Mouse (Mus musculus): ENCODE measurements around the gene Dyrk3. TPM values are rescaled to one million over a fixed set of nuclear protein-coding genes. Genes with fewer than 3 reads are reported as not detected.

The Dyrk3 gene
- polyA plus RNA-seq, 1 experiment from 2014 or later = 4.4 TPM

DNA sequence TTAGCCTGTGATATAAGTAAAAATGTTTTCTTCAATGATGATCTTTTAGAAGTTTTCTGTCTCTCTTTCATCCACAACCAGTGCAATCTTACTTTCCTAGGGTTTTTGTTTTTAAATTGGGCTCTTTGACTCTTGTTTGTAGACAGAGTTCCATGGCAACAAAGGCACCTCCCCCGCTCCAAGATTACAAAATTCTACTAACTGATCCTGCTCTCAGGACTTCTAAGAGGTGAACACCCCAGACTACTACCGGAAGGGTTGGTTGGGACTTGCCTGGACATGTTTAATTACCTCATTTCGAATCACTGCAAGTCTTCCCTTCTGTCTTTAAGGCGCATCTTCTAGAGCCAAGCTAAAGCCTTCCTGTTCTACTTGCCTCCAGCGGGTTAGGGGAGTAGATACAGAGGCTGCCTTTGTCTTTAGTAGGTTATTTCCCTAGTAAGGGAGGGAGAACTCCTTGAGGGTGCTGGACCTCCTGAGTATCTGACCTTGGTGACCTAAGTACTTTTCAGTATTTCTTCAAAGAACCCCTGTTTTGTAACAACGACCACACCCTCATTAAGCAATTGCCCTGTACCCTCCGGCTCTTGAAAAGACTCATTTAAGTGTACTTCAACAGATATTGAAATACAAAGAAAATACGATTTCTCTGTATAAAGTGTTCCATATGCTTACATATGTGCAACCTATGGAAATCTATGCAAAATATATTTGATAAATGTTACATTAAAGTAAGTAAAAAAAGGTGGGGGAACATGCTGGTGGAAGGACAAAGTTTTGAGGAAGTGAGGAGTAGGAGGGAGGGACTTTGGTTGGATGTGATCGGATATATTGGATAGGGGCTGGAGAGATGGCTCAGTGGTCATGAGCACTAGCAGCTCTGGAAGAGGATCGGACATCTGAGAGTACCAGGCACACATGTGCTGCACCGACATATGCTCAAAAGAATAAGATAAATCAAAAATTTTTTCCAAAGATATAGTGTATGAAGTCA is 1.3 kb upstream of the Dyrk3 start:
- Histone ChIP-seq H3K9me3 (ENCODE audit: control insufficient read depth, low read length) (no peaks in the 10 kb centered on the region; the same call in 1 of the 2 replicates), H3K27ac (ENCODE audit: low read length) (no peak overlapping the region), H3K4me2 (ENCODE audit: low read depth, low read length) (peak overlapping the region; percentile 97), H3K27me3 (ENCODE audit: control insufficient read depth, insufficient read depth, low read depth, low read length) (no peaks in the 10 kb centered on the region), H3K4me1 (replicated peaks; ENCODE audit: control insufficient read depth, insufficient read depth, low read length) (peaks cover 2% of the 10 kb centered on the region; the same call in 1 of the 2 replicates), H3K9ac (ENCODE audit: low read length) (no peak overlapping the region; the same call in 1 of the 2 replicates), H3K36me3 (ENCODE audit: control insufficient read depth, insufficient read depth, low read length) (no peaks in the 10 kb centered on the region), H3K4me3 (ENCODE audit: low read length) (peak overlapping the region; percentile 72)
- 58% methylated on average over 11 of the region's 11 CpGs for WGBS
- no peak for ATAC-seq (ENCODE audit: low read depth)

DNA sequence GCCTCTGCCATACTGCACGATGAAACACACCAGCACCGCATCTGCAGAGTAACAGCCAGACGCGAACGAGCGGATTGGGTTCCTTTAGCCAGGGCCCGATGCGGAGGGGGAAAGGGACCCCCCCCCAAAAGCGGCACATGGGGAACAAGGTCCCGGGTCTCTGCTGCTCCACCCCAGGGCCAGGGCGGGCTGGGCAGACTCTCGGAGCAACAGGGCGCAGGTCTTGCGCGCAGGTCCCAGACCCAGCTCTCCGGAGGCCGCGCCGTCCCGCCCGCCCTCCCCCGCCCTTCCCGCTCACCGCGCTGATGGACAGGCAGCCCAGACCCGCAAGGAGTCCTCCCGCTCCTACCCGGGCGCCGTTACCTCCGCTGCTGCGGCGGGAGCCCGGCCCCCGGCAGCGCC is 422 bp downstream of the Dyrk3 start:
- Histone ChIP-seq H3K9ac (ENCODE audit: low read length) (peak overlapping the region; percentile 71), H3K27me3 (ENCODE audit: control insufficient read depth, insufficient read depth, low read depth, low read length) (no peaks in the 10 kb centered on the region), H3K36me3 (ENCODE audit: control insufficient read depth, insufficient read depth, low read length) (no peaks in the 10 kb centered on the region), H3K4me1 (replicated peaks; ENCODE audit: control insufficient read depth, insufficient read depth, low read length) (peaks cover 2% of the 10 kb centered on the region; the same call in 1 of the 2 replicates), H3K27ac (ENCODE audit: low read length) (no peak overlapping the region), H3K9me3 (ENCODE audit: control insufficient read depth, low read length) (no peaks in the 10 kb centered on the region), H3K4me3 (ENCODE audit: low read length) (peak overlapping the region; percentile 72), H3K4me2 (ENCODE audit: low read depth, low read length) (peak overlapping the region; percentile 97)
- WGBS = 0% methylated on average over 36 of the region's 36 CpGs
- ATAC-seq (ENCODE audit: low read depth) = peak; percentile 70

DNA sequence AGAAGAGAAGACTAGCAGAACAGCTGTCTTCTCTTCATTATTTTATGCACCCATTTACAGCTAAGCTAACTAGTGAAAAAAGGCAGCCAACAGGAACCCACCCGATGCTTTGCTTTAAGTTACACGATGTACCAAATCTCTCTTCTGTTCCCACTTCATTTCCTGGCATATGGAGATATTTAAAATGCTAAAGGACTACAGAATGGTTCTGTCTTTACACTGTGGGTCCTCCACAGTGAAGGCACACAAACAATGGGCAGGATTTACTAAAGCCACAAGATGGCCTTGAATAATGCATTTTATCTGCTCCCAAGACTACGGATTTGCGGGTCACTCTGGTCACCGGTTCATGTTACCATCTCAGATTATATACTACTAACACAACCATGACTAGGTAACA is 1.0 kb downstream of the Dyrk3 start:
- ATAC-seq (ENCODE audit: low read depth) = no peak
- no peaks in the 10 kb centered on the region for H3K36me3 ChIP-seq (ENCODE audit: control insufficient read depth, insufficient read depth, low read length)
- H3K4me2 ChIP-seq (ENCODE audit: low read depth, low read length) = 0 out of 2 replicates have a peak overlapping the region, but pooled peaks have one; percentile 12
- H3K4me3 ChIP-seq (ENCODE audit: low read length) = peak overlapping the region; percentile 21
- 24% methylated on average over 5 of the region's 5 CpGs for WGBS
- H3K9me3 ChIP-seq (ENCODE audit: control insufficient read depth, low read length) = no peaks in the 10 kb centered on the region
- H3K27ac ChIP-seq (ENCODE audit: low read length) = no peak overlapping the region
- H3K4me1 ChIP-seq (replicated peaks; ENCODE audit: control insufficient read depth, insufficient read depth, low read length) = peaks cover 2% of the 10 kb centered on the region; the same call in 1 of the 2 replicates
- H3K27me3 ChIP-seq (ENCODE audit: control insufficient read depth, insufficient read depth, low read depth, low read length) = no peaks in the 10 kb centered on the region
- H3K9ac ChIP-seq (ENCODE audit: low read length) = no peak overlapping the region

DNA sequence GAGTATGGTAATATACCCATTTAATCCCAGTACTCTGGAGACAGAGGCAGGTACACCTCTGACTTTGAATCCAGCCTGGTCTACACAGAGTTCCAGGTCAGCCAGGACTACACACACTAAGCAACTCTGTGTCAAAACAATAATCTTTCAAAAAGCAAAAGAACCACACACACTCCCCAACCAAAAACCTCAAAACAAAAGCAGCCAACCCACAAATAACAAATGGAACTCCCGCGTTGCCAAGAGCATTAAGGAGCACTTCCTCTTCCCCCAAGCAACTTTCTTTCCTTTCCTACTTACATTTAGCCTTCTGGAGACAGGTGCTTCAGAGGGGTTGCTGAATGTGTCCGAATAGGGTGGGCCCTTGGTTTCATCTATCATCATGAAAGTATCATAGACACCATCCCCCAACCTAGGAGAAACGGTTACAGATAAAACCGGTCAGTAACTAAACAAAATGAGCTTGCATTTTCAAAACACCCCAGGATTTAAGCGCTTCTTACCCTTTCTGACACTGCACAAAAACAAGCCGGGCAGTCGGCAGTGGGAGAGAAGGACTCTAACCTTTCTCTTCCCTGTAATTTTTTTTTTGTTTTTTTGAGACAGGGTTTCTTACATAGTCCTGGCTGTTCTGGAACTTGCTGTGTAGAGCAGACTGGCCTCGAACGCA is 2.0 kb downstream of the Dyrk3 start:
- H3K4me3 ChIP-seq (ENCODE audit: low read length) = no peak overlapping the region
- no peak for ATAC-seq (ENCODE audit: low read depth)
- no peak overlapping the region for H3K4me2 ChIP-seq (ENCODE audit: low read depth, low read length)
- no peak overlapping the region for H3K27ac ChIP-seq (ENCODE audit: low read length)
- no peaks in the 10 kb centered on the region for H3K27me3 ChIP-seq (ENCODE audit: control insufficient read depth, insufficient read depth, low read depth, low read length)
- peaks cover 2% of the 10 kb centered on the region; the same call in 1 of the 2 replicates for H3K4me1 ChIP-seq (replicated peaks; ENCODE audit: control insufficient read depth, insufficient read depth, low read length)
- H3K36me3 ChIP-seq (ENCODE audit: control insufficient read depth, insufficient read depth, low read length) = no peaks in the 10 kb centered on the region
- 68% methylated on average over 10 of the region's 10 CpGs for WGBS
- H3K9ac ChIP-seq (ENCODE audit: low read length) = no peak overlapping the region
- H3K9me3 ChIP-seq (ENCODE audit: control insufficient read depth, low read length) = no peaks in the 10 kb centered on the region

DNA sequence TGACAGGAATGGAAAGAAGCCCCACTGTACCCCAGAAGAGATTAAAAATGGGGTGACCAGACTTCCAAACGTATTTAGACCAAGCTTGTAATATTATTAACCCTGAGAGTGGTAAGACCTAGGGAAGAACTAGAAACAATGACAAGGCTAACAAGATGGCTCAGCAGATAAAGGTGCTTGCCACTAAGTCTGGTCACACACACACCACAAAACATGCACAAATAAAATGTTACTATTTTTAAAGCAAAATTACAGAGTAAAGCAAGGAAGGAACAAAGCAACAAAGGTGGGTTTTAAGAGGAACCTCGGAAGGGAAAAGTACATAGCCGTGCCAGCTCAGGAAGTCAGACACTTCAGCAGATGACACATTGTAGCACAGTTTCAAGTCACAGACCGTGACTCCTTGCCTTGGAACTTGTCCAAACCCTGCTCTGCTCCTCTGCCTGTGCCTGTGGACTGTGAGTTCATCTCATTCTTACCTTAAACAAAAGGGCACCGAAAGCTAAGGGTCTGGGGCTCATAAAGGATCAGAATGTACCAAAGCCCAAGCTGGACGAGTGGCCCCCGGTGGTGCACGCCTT is 3.1 kb downstream of the Dyrk3 start:
- Histone ChIP-seq H3K4me3 (ENCODE audit: low read length) (no peak overlapping the region), H3K27ac (ENCODE audit: low read length) (no peak overlapping the region), H3K4me1 (replicated peaks; ENCODE audit: control insufficient read depth, insufficient read depth, low read length) (peaks cover 2% of the 10 kb centered on the region; the same call in 1 of the 2 replicates), H3K27me3 (ENCODE audit: control insufficient read depth, insufficient read depth, low read depth, low read length) (no peaks in the 10 kb centered on the region), H3K9me3 (ENCODE audit: control insufficient read depth, low read length) (no peaks in the 10 kb centered on the region), H3K4me2 (ENCODE audit: low read depth, low read length) (no peak overlapping the region), H3K9ac (ENCODE audit: low read length) (no peak overlapping the region), H3K36me3 (ENCODE audit: control insufficient read depth, insufficient read depth, low read length) (no peaks in the 10 kb centered on the region)
- 45% methylated on average over 8 of the region's 8 CpGs for WGBS
- ATAC-seq (ENCODE audit: low read depth) = no peak

DNA sequence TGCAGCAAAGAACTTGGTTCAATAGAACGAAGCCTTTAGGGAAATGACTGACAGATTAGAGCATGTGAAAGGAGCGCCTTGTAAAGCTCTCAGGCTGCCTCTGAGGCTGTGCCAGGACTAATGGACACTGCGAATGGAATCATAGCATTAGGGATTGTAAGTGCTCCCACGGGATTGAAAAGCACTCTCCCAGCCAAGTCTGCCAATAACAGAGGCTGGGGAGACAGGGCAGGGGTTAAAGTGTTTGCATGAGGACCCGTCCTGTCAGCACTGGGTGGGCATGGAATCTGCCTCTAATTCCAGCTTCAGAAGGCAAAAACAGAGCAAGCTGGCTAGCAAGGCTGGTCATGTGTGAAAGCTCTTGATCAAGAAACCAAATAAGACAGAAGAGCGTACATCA is 3.9 kb downstream of the Dyrk3 start:
- H3K4me3 ChIP-seq (ENCODE audit: low read length) = no peak overlapping the region
- H3K4me2 ChIP-seq (ENCODE audit: low read depth, low read length) = no peak overlapping the region
- no peak for ATAC-seq (ENCODE audit: low read depth)
- H3K36me3 ChIP-seq (ENCODE audit: control insufficient read depth, insufficient read depth, low read length) = peaks cover 6% of the 10 kb centered on the region
- no peaks in the 10 kb centered on the region for H3K9me3 ChIP-seq (ENCODE audit: control insufficient read depth, low read length)
- H3K9ac ChIP-seq (ENCODE audit: low read length) = no peak overlapping the region
- 67% methylated on average over 6 of the region's 6 CpGs for WGBS
- H3K4me1 ChIP-seq (replicated peaks; ENCODE audit: control insufficient read depth, insufficient read depth, low read length) = peaks cover 2% of the 10 kb centered on the region; the same call in 1 of the 2 replicates
- H3K27me3 ChIP-seq (ENCODE audit: control insufficient read depth, insufficient read depth, low read depth, low read length) = no peaks in the 10 kb centered on the region
- H3K27ac ChIP-seq (ENCODE audit: low read length) = no peak overlapping the region

DNA sequence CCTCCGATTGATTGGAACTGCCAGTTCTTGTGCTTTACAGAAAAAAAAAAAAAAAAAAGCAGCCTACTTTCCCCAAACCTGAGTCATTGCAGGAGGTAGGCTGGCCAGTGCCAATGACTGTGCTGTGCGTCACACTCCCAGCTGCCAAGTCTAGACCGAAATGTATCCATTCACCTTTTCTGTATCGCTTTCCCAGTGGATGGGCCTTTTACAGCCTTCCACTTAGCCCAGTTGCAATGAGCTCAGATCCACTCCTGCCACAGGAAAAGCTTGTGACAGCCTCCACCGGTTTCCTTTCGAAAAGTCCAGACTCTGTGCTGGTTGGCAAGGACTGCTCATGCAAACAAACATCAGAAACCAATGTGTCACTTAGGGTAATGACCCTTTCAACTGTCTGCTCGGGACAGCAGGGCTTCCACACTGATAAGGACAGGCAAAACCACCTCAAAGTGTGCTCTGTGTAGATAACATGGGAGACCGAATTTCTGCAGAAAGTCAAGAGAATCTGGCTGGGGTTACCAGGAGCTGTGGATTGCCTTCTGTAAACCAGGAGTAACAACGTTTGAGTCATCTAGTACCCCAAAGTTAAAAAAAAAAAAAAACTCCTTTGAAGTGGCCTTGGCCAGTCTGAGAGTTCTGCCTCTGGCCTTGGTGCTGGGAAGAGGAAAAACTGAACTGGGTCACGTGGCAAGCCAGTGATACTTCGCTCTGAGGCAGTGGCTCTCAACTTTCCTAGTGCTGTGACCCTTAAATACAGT is 12.0 kb downstream of the Dyrk3 start:
- H3K27me3 ChIP-seq (ENCODE audit: control insufficient read depth, insufficient read depth, low read depth, low read length) = no peaks in the 10 kb centered on the region
- no peak overlapping the region for H3K27ac ChIP-seq (ENCODE audit: low read length)
- no peaks in the 10 kb centered on the region for H3K4me1 ChIP-seq (replicated peaks; ENCODE audit: control insufficient read depth, insufficient read depth, low read length)
- no peak overlapping the region for H3K9ac ChIP-seq (ENCODE audit: low read length)
- no peak overlapping the region for H3K4me3 ChIP-seq (ENCODE audit: low read length)
- no peak overlapping the region for H3K4me2 ChIP-seq (ENCODE audit: low read depth, low read length)
- H3K36me3 ChIP-seq (ENCODE audit: control insufficient read depth, insufficient read depth, low read length) = peaks cover 10% of the 10 kb centered on the region
- H3K9me3 ChIP-seq (ENCODE audit: control insufficient read depth, low read length) = no peaks in the 10 kb centered on the region
- 42% methylated on average over 11 of the region's 11 CpGs for whole genome bisulfite sequencing
- ATAC-seq (ENCODE audit: low read depth) = no peak

DNA sequence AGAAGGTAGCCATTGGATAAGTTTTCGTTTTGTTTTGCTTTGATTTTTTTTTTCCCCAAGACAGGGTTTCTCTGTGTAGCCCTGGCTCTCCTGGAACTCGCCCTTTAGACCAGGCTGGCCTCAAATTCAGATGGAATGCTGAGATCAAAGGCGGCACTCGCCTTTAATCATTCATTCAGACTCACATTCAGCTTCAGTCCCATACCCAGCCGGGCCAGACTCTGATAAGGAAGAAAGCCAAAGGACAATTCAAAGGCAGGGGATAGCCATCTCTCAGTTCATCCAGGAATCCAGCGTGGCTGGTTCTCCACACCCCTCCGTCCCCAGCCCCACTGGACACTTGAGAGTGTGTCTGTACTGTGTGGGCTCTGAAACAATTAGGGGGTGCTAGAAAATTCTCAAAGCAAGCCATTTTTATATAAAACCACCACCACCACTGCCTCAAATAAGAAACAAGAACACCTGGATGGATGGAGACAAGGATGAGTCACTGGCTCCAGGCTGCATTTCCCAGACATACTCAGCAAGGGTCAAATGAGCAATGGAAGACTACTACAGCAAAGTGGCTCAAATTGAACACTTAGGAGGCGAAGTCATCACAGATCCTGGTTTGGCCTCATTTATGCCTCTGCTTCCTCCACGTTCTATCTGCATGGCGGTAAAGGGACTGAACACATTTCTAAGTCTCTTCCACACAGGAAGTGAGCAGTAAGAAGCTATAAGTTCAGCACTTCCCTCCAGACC is 14.4 kb downstream of the Dyrk3 start:
- Histone ChIP-seq H3K4me2 (ENCODE audit: low read depth, low read length) (no peak overlapping the region), H3K36me3 (ENCODE audit: control insufficient read depth, insufficient read depth, low read length) (no peaks in the 10 kb centered on the region), H3K9me3 (ENCODE audit: control insufficient read depth, low read length) (no peaks in the 10 kb centered on the region), H3K4me3 (ENCODE audit: low read length) (no peak overlapping the region), H3K27ac (ENCODE audit: low read length) (no peak overlapping the region), H3K9ac (ENCODE audit: low read length) (no peak overlapping the region), H3K4me1 (replicated peaks; ENCODE audit: control insufficient read depth, insufficient read depth, low read length) (peaks cover 4% of the 10 kb centered on the region; the same call in 1 of the 2 replicates), H3K27me3 (ENCODE audit: control insufficient read depth, insufficient read depth, low read depth, low read length) (no peaks in the 10 kb centered on the region)
- WGBS = 45% methylated on average over 10 of the region's 10 CpGs
- ATAC-seq (ENCODE audit: low read depth) = no peak

Data from lung, embryonic 16.5 days (tissue).